Mouse (Mus musculus) embryonic facial prominence, embryonic 15.5 days (tissue): ENCODE results near the gene Hist2h2bb. TPM values are rescaled to one million over a fixed set of nuclear protein-coding genes. Genes with fewer than 3 reads are reported as not detected.

Experiments
- microRNA-seq: library from miRNA; unstranded; fragments of <30 nt; microRNA quantifications from one replicate; pipeline ENCODE4, GENCODE M21; 2016; ENCODE audit warnings: borderline number of aligned reads
- polyA plus RNA-seq: library from polyadenylated mRNA; unstranded; fragments of >200 nt; fragmentation: Nextera tagmentation; extraction: Ambion mirVana; gene quantifications from 2 replicates; pipeline ENCODE4 v1.2.1, GENCODE M21; 2015

Gene Hist2h2bb
- polyA plus RNA-seq, 1 experiment from 2014 or later, result 7.0 TPM

Small RNA genes lying within 50 kb of the gene (microRNA-seq; reads per million reads assigned to microRNA genes)
- gene Gm44492 (not detected), gene Gm47311 (not detected), gene Gm47313 (not detected)

Other genes with a start within 250 kb of the Hist2h2bb start
- gene Vps45, start 211.3 kb upstream of the Hist2h2bb start, polyA plus RNA-seq, result 41.0 and 46.1 TPM in 2 replicates
- 22.0 and 26.1 TPM in 2 replicates for gene Otud7b, start 165.2 kb upstream of the Hist2h2bb start, polyA plus RNA-seq
- gene Mtmr11, start 107.7 kb upstream of the Hist2h2bb start, polyA plus RNA-seq, result 25.7 and 26.6 TPM in 2 replicates
- 160 and 167 TPM in 2 replicates for gene Sf3b4, start 97.4 kb upstream of the Hist2h2bb start, polyA plus RNA-seq
- 4.8 and 5.6 TPM in 2 replicates for gene Sv2a, start 88.6 kb upstream of the Hist2h2bb start, polyA plus RNA-seq
- 50.9 and 52.6 TPM in 2 replicates for gene Bola1, start 50.0 kb upstream of the Hist2h2bb start, polyA plus RNA-seq
- not detected in 2 replicates for gene Hist2h2ab, start 49.9 kb upstream of the Hist2h2bb start, polyA plus RNA-seq
- gene Hist2h2ac, start 48.9 kb upstream of the Hist2h2bb start, polyA plus RNA-seq, result 5.8 and 10.1 TPM in 2 replicates
- 9.8 and 13.5 TPM in 2 replicates for gene Hist2h2be, start 48.6 kb upstream of the Hist2h2bb start, polyA plus RNA-seq
- gene Hist2h3c2, start 30.6 kb upstream of the Hist2h2bb start, polyA plus RNA-seq, result 4.7 and 5.7 TPM in 2 replicates
- 76.7 and 79.1 TPM in 2 replicates for gene Hist2h2aa2, start 29.5 kb upstream of the Hist2h2bb start, polyA plus RNA-seq
- 25.9 and 30.4 TPM in 2 replicates for gene Hist2h2aa1, start 24.3 kb upstream of the Hist2h2bb start, polyA plus RNA-seq
- gene Hist2h3c1, start 23.1 kb upstream of the Hist2h2bb start, polyA plus RNA-seq, result 1.6 TPM in 1 of 2 replicates, not detected in the other
- 8.7 and 11.5 TPM in 2 replicates for gene Hist2h4, start 6.4 kb upstream of the Hist2h2bb start, polyA plus RNA-seq
- gene Hist2h3b, start 1.1 kb upstream of the Hist2h2bb start, polyA plus RNA-seq, result 36.0 and 51.5 TPM in 2 replicates
- gene Fcgr1, start 24.2 kb downstream of the Hist2h2bb start, polyA plus RNA-seq, result 2.2 and 4.4 TPM in 2 replicates
- 0.31 TPM in 1 of 2 replicates, not detected in the other for gene BC107364, start 182.6 kb downstream of the Hist2h2bb start, polyA plus RNA-seq